Mouse (Mus musculus) layer of hippocampus, adult 11-12 months (tissue): ENCODE measurements around the gene BC004004.
"Not testable (repeated sequence)": the region's sequence is repeated elsewhere in the genome, so short reads cannot be mapped to it uniquely, and the experiment has no call there.

Experiments used
- DNase-seq: peaks from one replicate; pipeline ENCODE4 v3.0.0; 2022; ENCODE audit warnings: low spot score

The BC004004 gene

GRCm38 (mm10) chr17:29299282-29299681 lies 30.7 kb downstream of the BC004004 start:
- no peak for DNase-seq

DNA sequence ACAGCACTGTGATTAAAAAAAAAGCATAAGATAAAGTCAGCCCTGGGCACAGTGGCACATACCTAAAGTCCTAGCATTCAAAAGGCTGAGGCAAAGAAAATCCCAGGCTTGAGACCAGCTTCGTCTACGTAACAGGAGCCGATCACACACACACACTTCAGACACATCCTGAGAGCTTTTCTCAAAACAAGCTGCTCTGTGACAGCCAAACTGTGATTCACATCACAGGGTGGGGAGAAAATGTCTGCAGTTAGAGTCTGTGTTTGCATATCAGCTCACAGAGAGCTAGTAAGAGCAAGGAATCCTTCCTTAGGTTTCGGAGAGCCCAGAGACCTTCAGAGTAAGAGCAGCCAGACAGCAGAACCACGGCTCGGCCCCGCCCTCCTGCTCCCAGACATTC lies 32.3 kb downstream of the BC004004 start:
- no peak for DNase-seq

GRCm38 (mm10) chr17:29301421-29301820 lies 32.8 kb downstream of the BC004004 start:
- DNase-seq = no peak

DNA sequence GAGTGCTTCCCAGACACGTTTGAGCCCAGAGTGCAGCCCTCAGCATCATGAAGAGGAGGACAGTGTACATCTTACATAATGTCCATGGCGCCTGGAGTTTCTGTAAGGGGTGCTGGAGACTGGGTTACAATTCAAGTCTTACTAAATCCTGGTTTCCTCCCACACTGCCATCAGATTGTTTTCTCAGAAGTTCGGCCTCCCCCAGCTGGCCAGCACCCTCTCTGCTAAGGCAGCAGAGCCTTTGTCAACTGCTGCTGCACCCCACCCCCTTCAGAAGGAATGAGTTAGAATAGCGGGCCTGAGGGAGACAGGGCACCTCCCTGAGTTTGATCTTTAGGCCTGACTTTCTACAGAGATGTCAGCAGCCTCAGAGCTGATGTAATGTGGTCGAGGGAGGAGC lies 33.6 kb downstream of the BC004004 start:
- no peak for DNase-seq

DNA sequence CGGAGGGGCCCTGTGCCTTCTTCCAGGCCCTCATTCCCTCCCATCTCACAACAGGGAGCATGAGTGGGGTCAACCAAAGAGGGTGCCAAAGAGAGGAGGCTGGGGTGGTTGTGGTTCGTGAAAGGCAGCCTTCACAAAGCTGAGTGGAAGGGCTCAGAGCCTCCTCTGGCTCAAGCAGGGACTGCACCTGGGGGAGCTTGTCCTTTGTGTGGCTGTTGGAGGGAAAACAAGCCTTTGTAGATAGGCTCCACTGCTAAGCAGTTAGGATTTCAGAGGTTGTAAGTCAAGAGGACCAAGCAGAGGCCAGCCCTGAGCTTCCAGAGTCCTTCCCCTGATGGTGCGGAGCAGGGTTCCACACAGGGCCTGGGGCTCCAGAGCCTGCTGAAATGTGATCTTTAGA lies 34.5 kb downstream of the BC004004 start:
- no peak for DNase-seq

- DNase-seq = no peak
Measured at GRCm38 (mm10) chr17:29303856-29304255, 35.3 kb downstream of the BC004004 start.

GRCm38 (mm10) chr17:29304376-29305057 lies 35.9 kb downstream of the BC004004 start:
- no peak for DNase-seq

- DNase-seq = no peak
Measured at GRCm38 (mm10) chr17:29305058-29305806, 36.6 kb downstream of the BC004004 start.

- DNase-seq = no peak
Measured at GRCm38 (mm10) chr17:29305871-29306270, 37.3 kb downstream of the BC004004 start.

DNA sequence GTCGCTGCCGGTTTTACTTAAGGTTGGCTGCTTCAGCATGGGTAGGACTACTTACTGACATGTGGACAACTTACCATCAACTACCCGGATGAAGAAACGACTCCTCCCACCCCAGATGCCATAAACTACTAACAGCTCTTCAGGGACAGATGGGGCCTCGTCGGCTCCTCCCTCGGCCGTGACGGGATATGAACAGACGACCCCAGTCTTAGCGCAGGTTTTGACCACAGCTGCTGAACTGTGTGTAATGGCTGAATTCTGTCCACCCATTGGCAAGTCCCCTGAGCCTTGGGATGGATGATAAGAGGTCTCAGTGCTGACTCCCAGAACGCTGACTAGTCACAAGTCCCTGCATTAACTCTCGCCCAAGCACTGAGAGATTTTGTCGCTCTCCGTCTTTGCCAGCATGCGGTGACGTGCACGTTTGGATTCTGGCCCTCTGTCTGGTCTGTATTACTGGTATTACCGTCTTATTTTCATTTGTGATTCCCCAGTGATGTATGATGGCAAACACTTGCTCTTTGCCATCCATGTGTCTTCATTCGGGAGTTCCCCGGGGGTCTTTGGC lies 41.6 kb downstream of the BC004004 start:
- DNase-seq = no peak

DNA sequence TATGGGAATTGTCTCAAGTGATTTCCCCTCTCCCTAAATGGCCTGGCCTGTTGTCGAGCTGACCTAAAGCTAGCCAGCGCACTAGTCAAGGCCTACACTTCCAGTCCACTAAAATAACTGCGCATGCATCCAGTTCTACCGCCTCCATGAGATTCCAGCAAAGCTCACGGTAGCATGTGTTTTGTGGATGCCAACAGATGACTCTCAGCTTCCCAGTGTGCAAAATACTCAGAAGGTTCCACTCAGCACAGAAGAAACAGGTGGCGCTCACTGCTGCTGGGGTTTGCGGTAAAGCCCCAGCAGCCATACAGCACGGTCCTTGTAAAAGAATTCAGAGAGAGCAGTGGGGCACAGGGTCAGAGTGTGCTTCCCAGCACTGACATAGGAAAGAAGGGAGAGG lies 43.0 kb downstream of the BC004004 start:
- no peak for DNase-seq

DNA sequence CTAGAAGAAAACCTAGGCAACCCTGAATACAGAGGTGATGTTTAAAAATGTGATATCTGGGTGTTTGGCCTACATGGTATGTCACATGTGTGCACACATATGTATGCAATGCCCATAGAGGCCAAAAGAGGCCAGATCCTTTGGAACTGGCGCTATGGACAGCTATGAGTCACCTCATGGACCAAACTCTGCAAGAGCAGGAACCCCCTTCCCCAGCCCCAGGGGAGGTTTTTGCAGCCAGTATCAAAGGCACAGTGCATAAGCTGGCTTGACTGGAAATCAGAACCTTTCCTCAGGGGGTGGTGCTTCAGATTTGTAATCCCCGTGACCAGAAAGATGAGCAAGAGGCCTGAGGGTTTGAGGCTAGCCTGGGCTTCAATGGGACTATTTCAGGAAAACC lies 43.5 kb downstream of the BC004004 start:
- no peak for DNase-seq

DNA sequence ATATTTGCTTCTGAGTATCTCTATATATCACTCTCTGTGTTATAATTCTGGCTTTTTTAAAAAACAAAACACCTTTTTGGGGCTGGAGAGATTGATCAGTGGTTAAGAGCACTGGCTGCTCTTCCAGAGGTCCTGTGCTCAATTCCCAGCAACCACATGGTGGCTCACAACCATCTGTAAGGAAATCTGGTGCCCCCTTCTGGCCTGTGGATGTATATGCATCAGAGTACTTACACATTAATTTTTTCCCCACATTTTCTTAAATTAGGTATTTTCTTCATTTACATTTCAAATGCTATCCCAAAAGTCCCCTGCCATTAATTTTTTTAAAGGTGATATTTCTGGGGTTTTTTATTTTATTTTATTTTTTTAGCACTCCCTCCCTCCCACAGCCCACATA lies 44.7 kb downstream of the BC004004 start:
- DNase-seq = no peak

GRCm38 (mm10) chr17:29315672-29316465 lies 47.3 kb downstream of the BC004004 start:
- DNase-seq = no peak

DNA sequence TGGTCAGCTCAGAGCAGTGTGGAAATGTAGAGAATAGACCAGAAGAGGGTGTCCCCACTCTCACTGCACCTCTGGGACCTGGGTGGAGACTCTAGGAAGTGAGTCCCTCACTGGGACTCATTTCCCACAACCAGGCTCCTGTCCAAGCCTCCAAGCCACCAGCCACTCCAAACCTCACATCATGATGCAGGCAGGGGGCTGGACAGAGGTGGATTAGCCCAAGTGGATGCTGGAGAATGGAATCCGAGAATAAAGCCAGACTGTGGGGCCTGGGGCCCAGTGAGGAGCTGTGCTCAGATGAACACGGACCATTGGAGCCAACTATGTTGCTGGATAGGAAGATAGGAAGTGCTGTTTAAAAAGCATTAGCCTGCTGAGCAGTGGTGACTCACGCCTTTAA lies 48.3 kb downstream of the BC004004 start:
- no peak for DNase-seq

- DNase-seq = not testable (repeated sequence)
Measured at GRCm38 (mm10) chr17:29317380-29317779, 48.8 kb downstream of the BC004004 start, which contains the start of gene Pi16. TSS of gene Pi16 (plus strand) at chr17:29317680.

DNA sequence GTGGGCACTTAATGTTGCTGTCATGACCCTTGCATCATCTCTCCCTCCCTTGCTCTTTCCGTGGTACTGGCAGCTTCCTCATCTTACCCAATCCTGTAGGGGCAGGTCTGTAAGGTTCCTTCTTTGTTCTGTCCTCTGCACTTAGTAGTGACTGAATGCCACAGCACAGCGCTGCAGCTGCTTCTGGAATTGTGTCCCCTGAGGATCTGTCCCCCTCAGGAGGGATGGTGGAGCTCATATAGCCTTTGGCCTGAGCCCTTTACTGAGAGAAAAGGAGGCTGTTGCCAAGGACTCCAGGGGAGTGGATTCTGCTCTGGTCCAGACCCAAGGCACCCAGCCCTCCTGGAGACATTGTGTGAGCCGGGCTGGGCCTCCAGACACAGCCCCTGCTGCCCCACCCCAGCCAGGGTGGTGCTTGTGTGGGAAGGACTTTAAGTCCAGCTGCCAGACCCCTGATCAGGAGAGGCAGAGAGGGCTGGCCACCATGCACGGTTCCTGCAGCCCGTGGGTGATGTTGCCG lies 50.2 kb downstream of the BC004004 start:
- no peak for DNase-seq

DNA sequence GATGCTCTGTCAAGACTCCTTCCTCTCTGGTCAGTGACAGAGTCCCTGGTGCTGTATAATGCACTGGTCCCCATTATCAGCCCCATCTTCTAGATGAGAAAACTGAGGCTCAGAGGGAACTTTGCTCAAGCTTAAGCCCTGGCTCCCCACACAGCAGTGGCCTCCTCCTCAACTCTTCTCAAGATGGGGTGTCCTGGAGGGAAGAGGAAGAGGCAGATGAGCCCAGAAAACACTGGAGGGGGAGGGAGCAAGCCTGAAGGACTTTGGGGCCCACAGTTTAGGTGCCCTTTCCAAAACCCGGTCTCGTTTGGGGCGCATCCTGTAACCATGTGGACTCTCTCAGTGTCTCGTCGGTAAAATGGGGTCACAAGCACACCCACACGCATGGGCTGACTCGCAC lies 50.9 kb downstream of the BC004004 start:
- DNase-seq = no peak

GRCm38 (mm10) chr17:29319881-29320639 lies 51.5 kb downstream of the BC004004 start:
- DNase-seq = no peak

- DNase-seq = no peak
Measured at GRCm38 (mm10) chr17:29321765-29322602, 53.4 kb downstream of the BC004004 start.

- DNase-seq = no peak
Measured at GRCm38 (mm10) chr17:29322603-29322962, 54.0 kb downstream of the BC004004 start.
